Mouse (Mus musculus) intestine, embryonic 15.5 days (tissue): Measurements from ENCODE around the gene Zfp182. TPM values are rescaled to one million over a fixed set of nuclear protein-coding genes. Genes with fewer than 3 reads are reported as not detected.
A peak's percentile ranks its signal among the peaks of the same experiment; 100 is the strongest.

ENCODE experiments used
- ATAC-seq: fragments of 200-750 bp; cut with Nextera tagmentation; 2 replicates; pipeline ENCODE4 v1.8.0; 2017; ENCODE audit warnings: moderate TSS enrichment, moderate library complexity
- H3K27ac ChIP-seq: fragments of 300-500 bp; sonication (generic); 2 replicates; pipeline ENCODE4 v1.5.1; 2015; ENCODE audit warnings: mild to moderate bottlenecking, inconsistent platforms
- H3K27me3 ChIP-seq: fragments of 300-500 bp; sonication (generic); replicated peaks from 2 replicates; pipeline ENCODE4 v1.6.1; 2015; ENCODE audit warnings: inconsistent platforms
- H3K36me3 ChIP-seq: fragments of 300-500 bp; sonication (generic); 2 replicates; pipeline ENCODE4 v1.6.1; 2015; ENCODE audit warnings: inconsistent platforms
- H3K4me1 ChIP-seq: fragments of 300-500 bp; sonication (generic); replicated peaks from 2 replicates; pipeline ENCODE4 v1.6.1; 2015; ENCODE audit warnings: inconsistent platforms
- H3K4me2 ChIP-seq: fragments of 300-500 bp; sonication (generic); replicated peaks from 2 replicates; pipeline ENCODE4 v1.6.1; 2015; ENCODE audit warnings: mild to moderate bottlenecking, inconsistent platforms
- H3K4me3 ChIP-seq: fragments of 300-500 bp; sonication (generic); replicated peaks from 2 replicates; pipeline ENCODE4 v1.5.1; 2015; ENCODE audit warnings: inconsistent platforms
- H3K9ac ChIP-seq: fragments of 300-500 bp; sonication (generic); 2 replicates; pipeline ENCODE4 v1.6.1; 2015; ENCODE audit warnings: inconsistent platforms
- H3K9me3 ChIP-seq: fragments of 300-500 bp; sonication (generic); 2 replicates; pipeline ENCODE4 v1.6.1; 2016; ENCODE audit warnings: inconsistent platforms
- WGBS: fragments of 180-500 bp; shearing (Covaris S2); methylation state at CpG from one replicate; pipeline ENCODE4 v1.1.7; 2015; 5-methylcytosine and 5-hydroxymethylcytosine counted together
- polyA plus RNA-seq: library from polyadenylated mRNA; unstranded; fragments of >200 nt; fragmentation: Nextera tagmentation; extraction: Ambion mirVana; gene quantifications from 2 replicates; pipeline ENCODE4 v1.2.1, GENCODE M21; 2015

Gene Zfp182
- polyA plus RNA-seq: 4.7 and 4.9 TPM in 2 replicates

- H3K9ac ChIP-seq: peak within 1 kb of the TSS; percentile 30; the same call in 1 of the 2 replicates
- 19% methylated on average over 25 of the region's 25 CpGs for WGBS
- no peaks in the 10 kb centered on the region for H3K9me3 ChIP-seq
Observed at GRCm38 (mm10) chrX:21061866-21062543, at the start of gene Zfp182. Zfp182 (minus strand) TSS chrX:21062316.

GRCm38 (mm10) chrX:21089867-21090239 is 27.7 kb upstream of the Zfp182 start:
- Histone ChIP-seq H3K27ac (no peak overlapping the region), H3K9me3 (no peaks in the 10 kb centered on the region), H3K27me3 (no peaks in the 10 kb centered on the region), H3K4me3 (peak overlapping the region; percentile 39), H3K4me2 (peak overlapping the region; percentile 57), H3K9ac (no peak overlapping the region), H3K36me3 (no peaks in the 10 kb centered on the region), H3K4me1 (no peaks in the 10 kb centered on the region)
- WGBS: 51% methylated on average over 7 of the region's 7 CpGs
- peak; percentile 15; the same call in 1 of the 2 replicates for ATAC-seq

More at GRCm38 (mm10) chrX:21061866-21062543, at the start of gene Zfp182:
- no peaks in the 10 kb centered on the region for H3K4me1 ChIP-seq
- no peaks in the 10 kb centered on the region for H3K36me3 ChIP-seq
- peak; percentile 95 for ATAC-seq
- H3K4me2 ChIP-seq: peak within 1 kb of the TSS; percentile 43
- H3K4me3 ChIP-seq: peak within 1 kb of the TSS; percentile 45
- no peak within 1 kb of the TSS for H3K27ac ChIP-seq
- H3K27me3 ChIP-seq: no peaks in the 10 kb centered on the region

GRCm38 (mm10) chrX:21088983-21089866 is 27.1 kb upstream of the Zfp182 start, which contains the start of gene Zfp300:
Zfp300 (minus strand) TSS chrX:21089527.
- H3K27me3 ChIP-seq: no peaks in the 10 kb centered on the region
- H3K27ac ChIP-seq: peak within 1 kb of the TSS; percentile 32; the same call in 1 of the 2 replicates
- H3K4me3 ChIP-seq: peak within 1 kb of the TSS; percentile 39
- H3K9me3 ChIP-seq: no peaks in the 10 kb centered on the region
- 19% methylated on average over 27 of the region's 27 CpGs for WGBS
- H3K36me3 ChIP-seq: no peaks in the 10 kb centered on the region
- peak; percentile 84 for ATAC-seq
- H3K4me1 ChIP-seq: no peaks in the 10 kb centered on the region
- H3K9ac ChIP-seq: no peak within 1 kb of the TSS
- H3K4me2 ChIP-seq: peak within 1 kb of the TSS; percentile 57

GRCm38 (mm10) chrX:21088645-21088982 is 26.5 kb upstream of the Zfp182 start:
- Histone ChIP-seq H3K4me1 (no peaks in the 10 kb centered on the region), H3K9ac (no peak overlapping the region), H3K27me3 (no peaks in the 10 kb centered on the region), H3K4me2 (peak overlapping the region; percentile 57), H3K27ac (no peak overlapping the region), H3K36me3 (no peaks in the 10 kb centered on the region), H3K9me3 (no peaks in the 10 kb centered on the region), H3K4me3 (peak overlapping the region; percentile 39)
- WGBS: 32% methylated on average over 6 of the region's 6 CpGs
- ATAC-seq: peak; percentile 25; the same call in 1 of the 2 replicates

- Histone ChIP-seq H3K9me3 (no peaks in the 10 kb centered on the region), H3K27me3 (no peaks in the 10 kb centered on the region), H3K4me1 (no peaks in the 10 kb centered on the region), H3K9ac (no peak within 1 kb of the TSS), H3K4me2 (no peak within 1 kb of the TSS), H3K4me3 (no peak within 1 kb of the TSS), H3K27ac (no peak within 1 kb of the TSS), H3K36me3 (no peaks in the 10 kb centered on the region)
- ATAC-seq: no peak
Observed at GRCm38 (mm10) chrX:21068106-21068505, 6.0 kb upstream of the Zfp182 start, which contains the start of gene Spaca5. Spaca5 (plus strand) TSS chrX:21068406.

GRCm38 (mm10) chrX:21062544-21062890 is 401 bp upstream of the Zfp182 start:
- no peaks in the 10 kb centered on the region for H3K27me3 ChIP-seq
- no peaks in the 10 kb centered on the region for H3K36me3 ChIP-seq
- H3K9ac ChIP-seq: no peak overlapping the region
- H3K27ac ChIP-seq: no peak overlapping the region
- ATAC-seq: 0 out of 2 replicates have a peak, but pooled peaks have one; percentile 25
- H3K4me3 ChIP-seq: 0 out of 2 replicates have a peak overlapping the region, but pooled peaks have one; percentile 45
- peak overlapping the region; percentile 43 for H3K4me2 ChIP-seq
- H3K4me1 ChIP-seq: no peaks in the 10 kb centered on the region
- 75% methylated on average over 3 of the region's 3 CpGs for WGBS
- H3K9me3 ChIP-seq: no peaks in the 10 kb centered on the region

GRCm38 (mm10) chrX:21061460-21061859 is 656 bp downstream of the Zfp182 start:
- H3K4me3 ChIP-seq: peak overlapping the region; percentile 45
- H3K9ac ChIP-seq: peak overlapping the region; percentile 30; the same call in 1 of the 2 replicates
- ATAC-seq: peak; percentile 61
- H3K4me2 ChIP-seq: peak overlapping the region; percentile 43
- no peaks in the 10 kb centered on the region for H3K36me3 ChIP-seq
- WGBS: 28% methylated on average over 9 of the region's 9 CpGs
- no peak overlapping the region for H3K27ac ChIP-seq
- H3K4me1 ChIP-seq: no peaks in the 10 kb centered on the region
- H3K9me3 ChIP-seq: no peaks in the 10 kb centered on the region
- H3K27me3 ChIP-seq: no peaks in the 10 kb centered on the region

- Histone ChIP-seq H3K27ac (no peak overlapping the region), H3K4me1 (no peaks in the 10 kb centered on the region), H3K27me3 (no peaks in the 10 kb centered on the region), H3K9ac (no peak overlapping the region), H3K4me2 (no peak overlapping the region), H3K36me3 (no peaks in the 10 kb centered on the region), H3K4me3 (no peak overlapping the region), H3K9me3 (no peaks in the 10 kb centered on the region)
- WGBS: 59% methylated on average over 1 of the region's 1 CpGs
- ATAC-seq: no peak
Observed at GRCm38 (mm10) chrX:20980901-20981300, 81.2 kb downstream of the Zfp182 start.

Other genes starting within 250 kb of the Zfp182 start
- 18.2 and 20.0 TPM in 2 replicates for gene Timp1, start 192.2 kb downstream of the Zfp182 start, polyA plus RNA-seq
- 2.5 and 2.6 TPM in 2 replicates for gene Syn1, start 141.3 kb downstream of the Zfp182 start, polyA plus RNA-seq
- 5.2 and 7.5 TPM in 2 replicates for gene Cfp, start 130.8 kb downstream of the Zfp182 start, polyA plus RNA-seq
- gene Elk1, start 111.7 kb downstream of the Zfp182 start, polyA plus RNA-seq: 8.5 and 8.6 TPM in 2 replicates
- gene Uxt, start 100.3 kb downstream of the Zfp182 start, polyA plus RNA-seq: 62.9 and 64.7 TPM in 2 replicates
- not detected in 2 replicates for gene Spaca5, start 6.1 kb upstream of the Zfp182 start, polyA plus RNA-seq
- 0.77 and 1.7 TPM in 2 replicates for gene Zfp300, start 27.2 kb upstream of the Zfp182 start, polyA plus RNA-seq
- not detected in 2 replicates for gene Ssxa1, start 53.5 kb upstream of the Zfp182 start, polyA plus RNA-seq
- gene Gm21876, start 113.3 kb upstream of the Zfp182 start, polyA plus RNA-seq: not detected in 2 replicates